Mouse (Mus musculus): ENCODE measurements at regions not wholly inside any gene's neighbourhood (a gene's known extent, or its start where the extent isn't known, plus 50 kb on each side); places are given as distances from the start of the nearest gene placed in this dataset.

DNA sequence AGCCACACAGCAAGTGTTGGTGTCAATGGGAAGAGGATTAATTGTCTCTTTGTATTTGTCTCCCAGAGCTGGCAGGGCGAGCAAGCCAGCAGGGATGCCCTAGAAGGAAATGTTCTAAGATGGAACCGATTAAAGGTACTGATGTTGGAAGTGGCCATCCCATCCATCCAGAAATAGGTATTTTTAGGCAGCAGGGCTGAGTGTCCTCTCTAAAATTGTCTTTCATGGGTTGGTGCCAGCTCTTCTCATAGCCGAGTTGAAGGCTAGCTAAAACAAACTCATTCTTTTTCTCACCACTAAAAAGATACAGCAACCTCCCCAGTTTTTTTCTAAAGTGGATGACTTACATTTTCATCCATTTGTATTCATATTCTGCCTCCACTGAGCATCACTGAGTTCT is 120.2 kb upstream of the Xylt1 start:
- DNase-seq (ENCODE audit: low read depth): no peak

DNA sequence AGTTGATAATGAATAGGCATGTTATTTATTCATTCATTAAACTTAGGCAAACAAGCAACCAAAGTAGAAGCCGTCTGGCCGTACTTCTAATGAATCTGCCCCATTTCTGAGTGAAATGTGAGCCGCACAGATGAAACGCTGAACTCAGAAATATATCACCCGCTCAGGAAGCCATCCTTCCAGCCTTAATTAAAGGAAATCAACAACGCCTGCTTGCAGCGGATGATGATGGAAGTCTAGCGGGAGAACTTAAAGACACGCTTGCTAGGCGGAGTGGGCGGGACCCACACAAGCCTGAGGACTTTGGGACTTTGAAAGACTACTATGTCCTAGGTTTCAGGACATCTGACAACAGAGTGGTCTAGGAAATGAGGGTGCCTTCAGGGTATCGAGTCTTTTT is 117.7 kb upstream of the Xylt1 start:
- DNase-seq (ENCODE audit: low read depth): no peak

DNA sequence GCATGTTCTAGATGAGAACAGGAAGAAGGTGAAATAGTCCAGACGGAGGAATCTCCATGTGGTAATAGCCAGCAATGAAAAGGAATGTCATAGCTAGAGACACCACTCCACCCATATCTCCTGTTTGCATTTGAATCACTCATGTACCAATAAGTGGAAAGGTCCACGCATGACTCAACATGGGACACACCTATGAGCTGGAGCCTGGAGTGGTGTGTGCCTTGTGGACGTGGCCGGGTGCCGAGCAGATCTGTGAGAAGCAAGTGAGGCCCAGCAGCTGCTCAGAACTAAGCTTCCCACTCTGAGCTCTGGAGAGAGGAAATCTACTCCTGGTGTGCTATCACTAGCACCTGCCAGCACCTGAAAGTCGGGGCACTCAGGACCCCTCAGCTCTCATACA is 116.4 kb upstream of the Xylt1 start:
- no peak for DNase-seq (ENCODE audit: low read depth)

DNA sequence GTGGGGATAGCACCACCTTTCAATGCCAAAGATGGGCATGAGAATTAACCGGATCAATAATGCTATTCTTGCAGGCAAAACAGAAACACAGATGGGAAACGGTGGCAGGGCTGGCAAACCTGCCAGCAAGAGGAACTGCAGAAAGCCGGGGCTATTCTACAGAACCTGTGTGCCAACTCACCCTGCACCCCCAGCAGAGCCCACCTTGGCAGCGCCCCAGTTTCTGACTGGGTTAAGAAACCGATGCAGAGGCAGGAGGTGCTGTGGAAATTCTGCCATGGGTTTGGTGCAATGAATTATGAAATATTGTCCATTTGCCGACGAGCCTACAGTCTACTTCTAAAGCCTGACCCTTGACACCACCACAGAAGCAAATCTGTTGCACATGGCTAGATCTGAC is 112.7 kb upstream of the Xylt1 start:
- DNase-seq (ENCODE audit: low read depth): no peak

DNA sequence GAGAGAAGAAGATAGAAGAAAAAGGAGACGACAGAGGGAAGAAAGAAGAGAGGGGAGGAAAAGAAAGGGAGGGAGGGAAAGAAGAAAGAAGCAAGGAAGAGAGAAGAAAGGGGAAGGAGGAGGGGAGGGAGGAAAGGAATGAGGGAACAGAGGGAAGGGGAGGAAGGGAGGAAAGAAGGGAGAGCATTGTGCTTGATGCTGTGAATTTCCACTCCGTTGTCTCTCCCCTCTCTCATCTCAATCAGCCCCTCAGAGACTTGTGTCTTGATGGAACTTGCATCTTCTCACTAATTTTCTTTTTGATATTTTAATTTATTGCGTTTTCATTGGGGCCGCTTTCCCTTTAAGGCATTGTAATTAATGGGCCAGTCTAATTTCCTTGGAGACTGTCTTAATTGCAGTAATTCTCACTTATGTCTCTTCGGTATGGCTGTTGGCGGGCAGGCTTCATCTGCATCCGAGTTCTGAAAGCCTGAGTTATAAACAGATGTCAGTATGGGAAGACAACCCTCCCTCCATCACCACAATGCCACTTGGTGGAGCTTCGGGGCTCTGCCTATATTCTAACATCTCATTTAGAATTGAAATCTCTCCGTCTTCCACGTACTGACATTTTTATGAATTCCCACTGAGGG is 111.4 kb upstream of the Xylt1 start:
- DNase-seq (ENCODE audit: low read depth): no peak

DNA sequence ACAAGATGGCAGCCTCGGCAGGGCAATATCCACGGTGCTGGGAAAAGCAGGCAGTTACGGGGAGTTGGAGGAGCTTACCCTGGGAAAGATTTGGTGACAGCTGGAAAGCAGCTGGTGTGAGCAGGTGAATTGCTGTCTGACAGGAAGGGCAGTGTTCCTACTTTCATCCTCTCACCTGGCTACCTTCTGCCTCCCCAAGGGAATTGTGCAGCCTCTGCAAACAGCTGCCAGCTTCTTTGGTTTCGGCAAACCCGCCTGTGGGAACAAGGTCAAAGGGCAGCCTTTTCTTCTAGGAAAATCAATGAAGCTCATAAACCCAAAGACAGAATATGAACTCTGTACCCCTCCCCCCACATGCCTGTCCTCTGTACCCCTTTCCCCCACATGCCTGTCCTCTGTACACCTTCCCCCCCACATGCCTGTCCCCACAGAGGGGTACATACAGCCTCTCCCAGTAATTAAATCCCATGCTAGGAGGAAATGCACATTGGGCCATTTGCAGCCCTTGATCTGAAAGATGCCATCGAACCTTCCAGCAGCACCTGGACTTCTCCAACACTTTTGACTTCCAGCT is 102.3 kb upstream of the Xylt1 start:
- no peak for DNase-seq (ENCODE audit: low read depth)

DNA sequence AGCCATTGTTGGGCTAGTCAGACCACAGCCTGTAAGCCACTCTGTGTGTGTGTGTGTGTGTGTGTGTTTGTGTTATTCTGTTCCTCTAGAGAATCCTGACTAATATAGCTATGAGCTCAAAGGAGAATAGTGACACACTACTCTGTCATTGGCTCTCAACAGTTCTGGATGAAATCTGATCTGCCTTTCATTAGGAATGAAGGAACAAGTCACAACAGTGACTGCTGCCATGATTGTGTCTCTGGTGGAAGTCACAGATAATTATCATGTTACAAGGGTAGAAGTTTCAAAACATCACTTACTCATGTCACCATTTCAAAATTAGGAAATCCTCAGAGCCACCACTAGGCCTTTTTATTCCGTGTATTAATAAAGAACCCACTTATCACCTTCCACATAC is 98.6 kb upstream of the Xylt1 start:
- no peak for DNase-seq (ENCODE audit: low read depth)

DNA sequence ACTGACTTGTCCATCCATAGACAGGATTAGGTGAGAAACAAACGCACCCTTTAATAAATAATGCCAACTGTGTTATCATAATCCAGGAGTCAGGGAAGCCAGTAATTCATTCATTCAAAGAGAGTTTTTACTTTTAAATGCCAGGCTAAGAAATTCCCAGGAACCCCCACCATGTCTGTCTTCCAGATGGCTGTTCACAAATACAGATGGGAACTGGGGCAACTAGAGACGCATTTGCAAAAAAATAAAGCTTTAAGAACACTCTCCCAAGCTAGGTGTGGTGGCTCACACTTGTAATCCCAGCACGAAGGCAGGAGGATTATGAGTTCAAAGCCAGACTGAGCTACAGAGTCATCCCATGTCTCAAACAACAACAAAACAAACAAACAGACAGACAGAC is 95.6 kb upstream of the Xylt1 start:
- DNase-seq (ENCODE audit: low read depth): no peak

DNA sequence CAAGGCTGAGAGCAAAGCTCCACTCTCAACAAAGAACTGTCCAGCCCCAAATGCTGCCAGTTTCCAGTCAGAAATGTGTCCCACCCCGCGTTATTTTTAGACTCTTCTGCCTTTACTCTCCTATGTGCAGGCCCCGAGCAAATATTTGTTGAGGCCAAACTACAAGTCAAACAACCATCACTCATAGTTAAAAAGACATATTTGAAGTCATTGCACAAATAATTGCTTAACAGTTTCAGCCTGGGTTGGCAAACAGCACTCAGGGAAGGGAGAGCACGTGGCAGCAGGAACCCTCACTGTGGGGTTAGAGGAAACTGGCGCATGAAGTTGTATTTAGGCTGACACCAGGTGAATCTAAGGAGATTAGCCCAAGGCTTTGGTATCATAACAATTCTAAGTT is 94.8 kb upstream of the Xylt1 start:
- DNase-seq (ENCODE audit: low read depth): no peak

DNA sequence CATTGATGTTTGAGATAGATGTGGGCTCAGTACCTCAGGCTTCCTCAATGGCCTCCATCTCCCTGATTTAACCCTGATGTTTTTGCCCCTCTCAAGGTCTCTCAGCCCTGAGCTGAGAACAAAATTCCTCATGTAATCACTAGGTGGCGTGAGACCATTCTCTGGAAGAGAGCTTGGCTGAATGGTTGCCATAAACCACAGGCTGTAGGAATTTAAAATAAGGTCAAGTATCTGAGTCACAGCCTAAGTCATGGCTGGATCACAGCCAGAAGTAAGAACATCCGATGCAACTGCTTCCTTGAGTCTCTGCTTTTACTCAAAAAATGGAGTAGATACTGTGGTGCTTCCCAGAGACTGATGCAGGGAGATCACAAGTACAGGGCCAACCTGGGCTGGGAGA is 77.1 kb upstream of the Xylt1 start:
- no peak for DNase-seq (ENCODE audit: low read depth)

DNA sequence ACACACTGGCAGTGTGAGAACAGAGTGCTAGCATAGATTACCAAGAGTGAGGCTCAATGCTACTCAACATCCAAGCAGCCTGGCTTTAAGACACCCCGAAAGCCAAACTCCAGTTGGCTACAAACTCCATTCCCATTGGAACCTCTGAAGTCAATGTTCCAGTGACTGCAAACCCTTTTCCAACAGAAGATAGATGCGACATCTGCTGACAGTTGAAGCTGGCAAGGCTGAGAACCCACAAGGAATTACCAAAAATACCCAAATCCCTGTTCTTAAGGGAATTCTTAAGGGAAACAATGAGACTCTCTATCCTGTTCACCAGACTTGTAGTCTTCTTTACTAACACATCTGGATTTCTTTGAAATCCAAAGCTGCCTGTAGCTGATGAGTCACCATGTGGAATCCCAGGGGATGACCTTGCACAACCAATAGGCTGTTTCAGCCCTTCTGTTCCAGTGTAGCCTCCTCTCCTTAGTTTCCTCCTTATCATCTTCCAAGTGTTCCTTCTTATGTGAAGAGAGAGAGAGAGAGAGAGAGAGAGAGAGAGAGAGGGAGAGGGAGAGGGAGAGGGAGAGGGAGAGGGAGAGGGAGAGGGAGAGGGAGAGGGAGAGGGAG is 70.1 kb upstream of the Xylt1 start:
- no peak for DNase-seq (ENCODE audit: low read depth)

DNA sequence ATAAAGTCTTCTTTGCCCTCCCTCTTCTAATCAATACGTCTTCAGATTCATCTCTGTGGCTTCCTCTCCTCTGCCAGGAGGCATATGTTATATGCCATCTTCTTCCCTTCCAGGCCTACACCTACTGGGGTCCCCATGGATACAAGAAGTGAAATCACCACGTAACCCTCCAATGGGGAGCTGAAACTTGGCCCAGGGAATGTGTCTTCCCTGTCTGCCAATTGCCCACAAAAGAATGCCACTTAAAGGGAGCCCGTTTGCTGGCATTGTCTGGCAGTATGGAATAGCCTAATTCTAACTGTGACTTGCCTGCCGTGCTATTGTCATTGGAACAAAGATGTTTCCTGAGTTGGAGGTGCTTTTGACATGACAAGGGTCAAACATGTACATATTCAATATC is 69.5 kb upstream of the Xylt1 start:
- no peak for DNase-seq (ENCODE audit: low read depth)

DNA sequence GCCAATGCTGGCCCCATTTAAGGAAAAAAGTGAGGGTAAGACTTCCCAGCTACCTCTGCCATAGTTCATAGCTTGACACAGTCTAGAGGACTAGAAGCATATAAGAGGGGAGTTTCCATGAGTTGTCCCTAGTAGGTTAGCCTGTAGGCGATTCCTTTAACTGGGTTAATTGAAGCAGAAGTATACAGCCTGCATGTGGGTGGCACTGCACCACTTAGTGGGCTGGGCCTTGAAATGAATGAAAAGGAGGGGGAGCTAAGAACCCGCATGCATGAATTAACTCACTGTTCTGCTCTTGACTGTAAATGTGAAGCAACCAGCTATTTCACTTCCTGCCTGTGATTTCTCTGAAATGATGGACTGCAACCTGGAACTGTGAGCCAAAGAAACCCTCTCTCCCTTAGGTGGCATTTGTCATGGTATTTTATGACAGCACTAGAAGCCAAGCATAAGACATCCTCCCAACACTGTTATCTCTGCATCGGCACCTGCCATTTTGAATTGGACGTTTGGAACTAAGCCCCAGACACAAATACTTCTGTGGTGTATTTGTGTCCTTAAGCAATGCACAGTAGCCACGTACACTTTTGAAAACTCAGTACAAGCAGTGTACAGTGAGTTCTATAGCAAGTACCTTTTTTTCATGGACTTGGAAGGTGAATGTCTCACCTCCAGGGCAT is 64.5 kb upstream of the Xylt1 start:
- no peak for DNase-seq (ENCODE audit: low read depth)

DNA sequence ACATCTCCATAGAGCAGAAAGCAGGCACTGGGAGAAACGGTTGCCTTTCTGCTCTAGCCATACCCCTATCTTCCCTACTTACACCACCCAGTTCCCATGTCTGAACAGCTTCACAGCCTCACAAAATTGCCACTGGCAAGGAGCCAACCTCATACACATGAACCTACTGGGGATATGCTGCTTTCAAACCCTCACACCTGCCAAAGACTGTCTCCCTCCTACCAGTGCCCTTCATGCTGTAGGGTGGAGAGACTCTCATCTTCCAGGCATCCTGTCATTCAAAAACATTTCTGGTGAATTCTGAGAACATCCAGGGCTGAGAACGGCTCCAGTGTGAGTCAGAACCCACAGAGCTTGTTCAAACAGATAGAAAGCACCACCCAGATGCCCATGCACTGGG is 63.4 kb upstream of the Xylt1 start:
- DNase-seq (ENCODE audit: low read depth): no peak

DNA sequence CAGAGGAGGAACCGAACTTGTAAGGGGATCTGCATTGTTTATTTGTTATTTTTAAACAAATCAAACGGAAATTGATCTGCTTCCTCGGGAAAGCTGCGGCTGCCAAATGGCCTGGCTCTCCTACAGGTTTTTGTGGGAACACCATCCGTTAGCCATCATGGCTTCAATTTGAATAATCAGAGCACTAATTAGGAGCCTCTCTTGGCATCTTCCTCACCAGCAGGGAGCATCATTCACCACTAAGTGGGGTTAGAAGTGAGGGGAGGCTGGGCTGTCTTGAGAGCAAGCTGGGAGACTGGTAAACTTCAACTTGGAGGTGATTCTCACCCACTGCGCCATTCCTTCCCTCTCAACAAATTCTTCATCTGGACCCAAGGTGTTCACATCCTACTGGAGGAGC is 60.2 kb upstream of the Xylt1 start:
- DNase-seq (ENCODE audit: low read depth): no peak
